Mouse (Mus musculus): ENCODE results near the gene Arhgef10l.
A peak's percentile ranks its signal among the peaks of the same experiment; 100 is the strongest.
"Not testable (repeated sequence)": the region's sequence is repeated elsewhere in the genome, so short reads cannot be mapped to it uniquely, and the experiment has no call there.

The Arhgef10l gene

GRCm38 (mm10) chr4:140605790-140606189 lies 60.0 kb downstream of the Arhgef10l start:
- DNase-seq (ENCODE audit: low spot score): no peak

- no peak for DNase-seq (ENCODE audit: low spot score)
Observed at GRCm38 (mm10) chr4:140605247-140605646, 60.6 kb downstream of the Arhgef10l start.

GRCm38 (mm10) chr4:140604541-140604940 lies 61.3 kb downstream of the Arhgef10l start:
- DNase-seq (ENCODE audit: low spot score): no peak

- no peak for DNase-seq (ENCODE audit: low spot score)
Observed at GRCm38 (mm10) chr4:140602022-140602421, 63.8 kb downstream of the Arhgef10l start.

- DNase-seq (ENCODE audit: low spot score): no peak
Observed at GRCm38 (mm10) chr4:140601153-140601552, 64.7 kb downstream of the Arhgef10l start.

- no peak for DNase-seq (ENCODE audit: low spot score)
Observed at GRCm38 (mm10) chr4:140598846-140599245, 67.0 kb downstream of the Arhgef10l start.

- DNase-seq (ENCODE audit: low spot score): no peak
Observed at GRCm38 (mm10) chr4:140597928-140598327, 67.9 kb downstream of the Arhgef10l start.

- no peak for DNase-seq (ENCODE audit: low spot score)
Observed at GRCm38 (mm10) chr4:140597378-140597777, 68.4 kb downstream of the Arhgef10l start.

GRCm38 (mm10) chr4:140593771-140594505 lies 71.9 kb downstream of the Arhgef10l start:
- DNase-seq (ENCODE audit: low spot score): no peak

- DNase-seq (ENCODE audit: low spot score): no peak
Observed at GRCm38 (mm10) chr4:140592990-140593770, 72.6 kb downstream of the Arhgef10l start.

- DNase-seq (ENCODE audit: low spot score): peak; percentile 61
Observed at GRCm38 (mm10) chr4:140592217-140592759, 73.5 kb downstream of the Arhgef10l start.

- no peak for DNase-seq (ENCODE audit: low spot score)
Observed at GRCm38 (mm10) chr4:140586478-140586877, 79.3 kb downstream of the Arhgef10l start.

GRCm38 (mm10) chr4:140584240-140584639 lies 81.6 kb downstream of the Arhgef10l start:
- DNase-seq (ENCODE audit: low spot score): no peak

- no peak for DNase-seq (ENCODE audit: low spot score)
Observed at GRCm38 (mm10) chr4:140582390-140583088, 83.3 kb downstream of the Arhgef10l start.

GRCm38 (mm10) chr4:140581730-140582389 lies 84.0 kb downstream of the Arhgef10l start:
- DNase-seq (ENCODE audit: low spot score): no peak

GRCm38 (mm10) chr4:140581341-140581729 lies 84.5 kb downstream of the Arhgef10l start:
- DNase-seq (ENCODE audit: low spot score): no peak

- no peak for DNase-seq (ENCODE audit: low spot score)
Observed at GRCm38 (mm10) chr4:140580866-140581265, 84.9 kb downstream of the Arhgef10l start.

GRCm38 (mm10) chr4:140579576-140579975 lies 86.2 kb downstream of the Arhgef10l start:
- no peak for DNase-seq (ENCODE audit: low spot score)

- DNase-seq (ENCODE audit: low spot score): no peak
Observed at GRCm38 (mm10) chr4:140579149-140579548, 86.7 kb downstream of the Arhgef10l start.

- DNase-seq (ENCODE audit: low spot score): no peak
Observed at GRCm38 (mm10) chr4:140576628-140577027, 89.2 kb downstream of the Arhgef10l start.

GRCm38 (mm10) chr4:140574863-140575262 lies 90.9 kb downstream of the Arhgef10l start:
- not testable (repeated sequence) for DNase-seq (ENCODE audit: low spot score)

GRCm38 (mm10) chr4:140572376-140572775 lies 93.4 kb downstream of the Arhgef10l start:
- DNase-seq (ENCODE audit: low spot score): no peak
